Mouse (Mus musculus) left cerebral cortex, adult 2 months (tissue): ENCODE measurements around the gene Trim30d. TPM values are rescaled to one million over a fixed set of nuclear protein-coding genes. Genes with fewer than 3 reads are reported as not detected.
"Not testable (repeated sequence)": the region's sequence is repeated elsewhere in the genome, so short reads cannot be mapped to it uniquely, and the experiment has no call there.

Source experiments
- DNase-seq, 2 experiments: peaks; one replicate each; pipeline ENCODE4 v3.0.0; 2021 to 2022; ENCODE audit warnings: low spot score in 2 of 2, mixed read lengths in 1 of 2; ENCODE audit errors: extremely low spot score in 1 of 2
- H3K27ac ChIP-seq: fragments of 200-600 bp; 2 replicates; pipeline ENCODE4 v1.8.1; 2022
- H3K4me3 ChIP-seq: fragments of 200-600 bp; 2 replicates; pipeline ENCODE4 v1.8.1; 2022
- CTCF ChIP-seq: fragments of 200-600 bp; IDR thresholded peaks from 2 replicates; pipeline ENCODE4 v1.8.1; 2022; ENCODE audit warnings: antibody characterized with exemption, mild to moderate bottlenecking, moderate library complexity
- intact Hi-C: fragments of 180-260 bp; cut with DNase I; formaldehyde crosslinking; loops from one replicate; pipeline ENCODE4 v1.15.1; 2025
- long read RNA-seq, 2 experiments: library from polyadenylated mRNA; stranded (forward); transcript quantifications; one replicate each; pipeline ENCODE4 v2.0.0; 2021; ENCODE audit warnings: borderline mapping rate in 2 of 2
- total RNA-seq, 2 experiments: library from RNA; stranded (reverse); gene quantifications; 2 replicates each; pipeline ENCODE4 v1.2.3; 2021

Trim30d gene
- total RNA-seq: under 1 TPM; 0.36 to 0.40 TPM
- long read RNA-seq, experiment 1: 0 reads
- long read RNA-seq, experiment 2: 0 reads

DNA sequence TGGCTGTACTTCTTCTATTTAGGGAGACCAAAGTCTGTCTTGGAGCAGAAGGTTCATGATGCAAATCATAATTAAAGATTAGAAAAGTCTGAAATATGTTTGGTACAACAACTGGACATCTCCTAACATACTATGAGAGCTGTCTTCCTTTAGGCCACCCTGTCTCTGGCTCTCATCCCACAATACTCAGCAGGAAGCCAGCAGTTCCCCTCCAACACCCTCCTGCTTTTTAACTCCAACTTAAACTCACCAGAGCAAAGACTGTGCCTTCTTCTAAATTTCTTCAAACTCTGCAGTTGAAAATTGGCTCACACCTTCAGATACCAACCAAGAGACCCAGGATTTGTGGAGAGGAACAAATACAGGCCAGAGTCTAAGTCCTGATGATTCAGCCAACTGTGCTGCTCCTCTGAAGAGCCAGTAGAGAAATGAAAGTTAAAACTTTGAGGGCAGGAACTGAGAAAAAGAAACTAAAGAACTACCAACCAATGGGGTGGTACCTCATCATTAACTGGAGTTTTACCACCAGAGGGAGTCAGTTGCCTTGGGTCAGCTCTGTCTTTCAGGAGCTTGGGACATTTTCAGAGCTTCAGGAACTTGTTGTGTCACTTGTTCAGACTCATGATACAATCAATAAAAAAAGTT, at the start of gene Trim30d:
Trim30d (minus strand) TSS at position 429 of the 645 bp plus-strand sequence.
- DNase-seq, intact Hi-C loops, H3K27ac ChIP-seq, H3K4me3 ChIP-seq: not testable (repeated sequence)
- peak; percentile 10 for TF ChIP-seq CTCF

- intact Hi-C loops: no loop called here
- DNase-seq: no peak
- TF ChIP-seq CTCF: no peak
- no peak overlapping the region for H3K4me3 ChIP-seq
- no peak overlapping the region for H3K27ac ChIP-seq
Observed at GRCm38 (mm10) chr7:104552700-104553099, 45.1 kb upstream of the Trim30d start.

- no peak within 1 kb of the TSS for H3K4me3 ChIP-seq
- no peak within 1 kb of the TSS for H3K27ac ChIP-seq
Observed at GRCm38 (mm10) chr7:104549833-104550232, 42.2 kb upstream of the Trim30d start, which contains the start of gene Olfr651. TSS of gene Olfr651 (plus strand) at chr7:104550133.

GRCm38 (mm10) chr7:104501589-104502371, 5.9 kb downstream of the Trim30d start:
- intact Hi-C loops: no loop called here
- no peak for TF ChIP-seq CTCF
- H3K4me3 ChIP-seq: peak overlapping the region; percentile 19; the same call in 1 of the 2 replicates
- DNase-seq: no peak
- H3K27ac ChIP-seq: no peak overlapping the region

More at GRCm38 (mm10) chr7:104549833-104550232, 42.2 kb upstream of the Trim30d start, which contains the start of gene Olfr651:
- intact Hi-C loops: no loop called here
- DNase-seq: no peak
- TF ChIP-seq CTCF: no peak

DNA sequence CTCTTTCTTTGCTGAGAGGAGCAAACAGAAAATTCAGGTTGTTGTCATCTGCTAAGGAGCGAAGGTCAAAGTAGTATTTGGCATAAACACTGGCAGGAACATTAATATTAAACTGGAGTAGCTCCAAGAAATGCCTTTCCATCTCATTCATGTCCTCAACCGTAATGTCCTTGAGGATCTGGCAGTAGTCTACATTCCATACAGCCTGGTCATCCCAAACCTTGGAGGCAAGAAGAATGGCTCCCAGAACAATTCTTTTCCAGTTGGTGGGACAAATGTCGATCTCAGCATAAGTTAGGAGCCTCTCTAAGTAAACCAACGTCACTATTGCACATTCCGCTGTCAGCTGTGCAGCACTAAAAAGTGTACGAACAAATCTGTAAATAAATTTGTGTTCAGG, 6.5 kb downstream of the Trim30d start:
- DNase-seq, H3K27ac ChIP-seq, intact Hi-C loops, H3K4me3 ChIP-seq: not testable (repeated sequence)

GRCm38 (mm10) chr7:104499464-104499863, 8.2 kb downstream of the Trim30d start:
- intact Hi-C loops, DNase-seq, H3K4me3 ChIP-seq, H3K27ac ChIP-seq: not testable (repeated sequence)

DNA sequence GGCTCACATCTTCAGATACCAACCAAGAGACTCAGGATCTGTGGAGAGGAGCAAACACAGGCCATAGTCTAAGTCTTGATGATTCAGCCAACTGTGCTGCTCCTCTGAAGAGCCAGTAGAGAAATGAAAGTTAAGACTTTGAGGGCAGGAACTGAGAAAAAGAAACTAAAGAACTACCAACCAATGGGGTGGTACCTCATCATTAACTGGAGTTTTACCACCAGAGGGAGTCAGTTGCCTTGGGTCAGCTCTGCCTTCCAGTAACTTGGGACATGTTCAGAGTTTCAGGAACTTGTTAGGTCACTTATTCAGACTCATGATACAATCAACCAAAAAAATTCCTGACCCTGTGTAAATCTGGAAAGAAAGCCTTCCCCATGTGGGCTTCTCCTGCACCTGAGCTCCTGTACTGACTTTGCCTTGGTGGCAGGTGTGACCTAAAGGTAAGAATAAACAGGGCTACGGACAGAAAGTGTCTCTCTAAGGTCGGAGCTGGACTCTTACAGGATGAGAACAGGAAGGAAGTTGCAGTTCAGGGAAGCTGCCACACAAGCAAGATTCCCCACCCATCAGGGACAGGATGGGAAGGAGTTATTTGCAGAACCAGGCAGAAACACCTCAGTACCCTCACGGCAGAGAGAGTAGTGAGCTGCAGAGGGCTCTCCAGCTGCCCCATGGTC, 42.4 kb downstream of the Trim30d start, which contains the start of gene Trim30a:
Trim30a (minus strand) TSS at position 129 of the 680 bp plus-strand sequence.
- Histone ChIP-seq H3K27ac (no peak within 1 kb of the TSS), H3K4me3 (no peak within 1 kb of the TSS)
- intact Hi-C loops: no loop called here
- peak; percentile 26 for TF ChIP-seq CTCF
- DNase-seq: no peak

- Histone ChIP-seq H3K4me3 (no peak overlapping the region), H3K27ac (no peak overlapping the region)
- intact Hi-C loops: no loop called here
- peak; percentile 28 for TF ChIP-seq CTCF
- no peak for DNase-seq
Observed at GRCm38 (mm10) chr7:104445961-104446645, 61.5 kb downstream of the Trim30d start.

Other genes with a start within 250 kb of the Trim30d start
- under 1 TPM; 0.43 to 0.51 TPM for gene Trim5, start 219.8 kb downstream of the Trim30d start, total RNA-seq
- 1 to 10 TPM; 2.2 to 3.2 TPM for gene Trim12a, start 192.4 kb downstream of the Trim30d start, total RNA-seq
- gene Trim34b, start 178.4 kb downstream of the Trim30d start, total RNA-seq: not detected
- 1 to 10 TPM; 1.0 to 1.5 TPM for gene Trim12c, start 154.5 kb downstream of the Trim30d start, total RNA-seq
- not detected for gene Trim30b, start 138.0 kb downstream of the Trim30d start, total RNA-seq
- under 1 TPM in 1 of 2 experiments, not detected in 1; 0.19 TPM for gene Trim30c, start 107.0 kb downstream of the Trim30d start, total RNA-seq
- gene Trim30a, start 42.7 kb downstream of the Trim30d start, total RNA-seq: under 1 TPM; 0.66 to 0.98 TPM
- gene Olfr651, start 42.3 kb upstream of the Trim30d start, total RNA-seq: not detected
- gene Olfr652, start 53.1 kb upstream of the Trim30d start, total RNA-seq: not detected
- gene Olfr653, start 69.5 kb upstream of the Trim30d start, total RNA-seq: not detected
- gene Olfr654, start 79.2 kb upstream of the Trim30d start, total RNA-seq: not detected
- not detected for gene Olfr655, start 93.9 kb upstream of the Trim30d start, total RNA-seq
- gene Olfr656, start 106.1 kb upstream of the Trim30d start, total RNA-seq: not detected
- not detected for gene Olfr657, start 116.9 kb upstream of the Trim30d start, total RNA-seq
- gene Olfr658, start 139.5 kb upstream of the Trim30d start, total RNA-seq: not detected
- gene Olfr659, start 158.9 kb upstream of the Trim30d start, total RNA-seq: not detected
- gene Olfr661, start 178.7 kb upstream of the Trim30d start, total RNA-seq: not detected